Mouse (Mus musculus): ENCODE data around the gene Hypk. TPM values are rescaled to one million over a fixed set of nuclear protein-coding genes. Genes with fewer than 3 reads are reported as not detected.

The Hypk gene
- polyA plus RNA-seq (2017; shearing (Covaris generic)) = 100 to 1,000 TPM; 148 to 150 TPM

GRCm38 (mm10) chr2:121452990-121453389 is at the start of gene Hypk:
Gene Hypk, plus strand, starts transcription at chr2:121453290.

GRCm38 (mm10) chr2:121413387-121414042 is 39.6 kb upstream of the Hypk start, which contains the start of the genes Pdia3 and Catsper2:
Gene Pdia3, plus strand, starts transcription at chr2:121413775.
Gene Catsper2, minus strand, starts transcription at chr2:121413792.

DNA sequence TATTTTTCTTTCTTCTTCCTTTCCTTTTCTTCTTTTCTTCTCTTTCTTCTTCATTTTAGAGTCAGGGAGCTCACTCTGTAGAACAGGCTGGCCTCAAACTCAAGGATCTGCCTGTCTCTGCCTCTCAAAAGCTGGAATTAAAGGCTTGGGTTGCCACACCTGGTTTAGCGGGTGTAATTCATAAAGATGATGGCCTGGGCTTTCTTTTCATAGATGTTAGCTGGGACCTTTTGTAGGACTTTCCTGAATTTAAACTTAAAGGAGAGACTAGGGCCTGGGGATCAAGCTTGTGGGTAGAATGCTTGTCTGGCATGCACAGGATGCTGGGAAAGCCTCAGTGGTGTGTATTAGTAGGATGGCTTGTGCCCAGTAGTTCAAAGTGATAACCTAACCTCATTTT is 8.9 kb upstream of the Hypk start, which contains the start of gene Ell3:
Ell3 (minus strand) TSS at position 101 of the 400 bp plus-strand sequence.

GRCm38 (mm10) chr2:121448739-121449535 is 4.2 kb upstream of the Hypk start, which contains the start of gene Serf2:
Gene Serf2, plus strand, starts transcription at chr2:121449195.

GRCm38 (mm10) chr2:121456692-121457642 is 3.9 kb downstream of the Hypk start, which contains the start of gene Serinc4:
Gene Serinc4, minus strand, starts transcription at chr2:121456781.

GRCm38 (mm10) chr2:121473301-121474179 is 20.4 kb downstream of the Hypk start, which contains the start of gene Mfap1b:
Gene Mfap1b, minus strand, starts transcription at chr2:121474067.

GRCm38 (mm10) chr2:121505942-121506882 is 53.1 kb downstream of the Hypk start, which contains the start of the genes Mfap1a and Wdr76:
Gene Mfap1a, minus strand, starts transcription at chr2:121506665.
Gene Wdr76, plus strand, starts transcription at chr2:121506723.

Other genes with a start within 250 kb of the Hypk start
- gene Trp53bp1, start 181.9 kb upstream of the Hypk start, polyA plus RNA-seq (2017; shearing (Covaris generic)) = 10 to 100 TPM; 52.9 to 53.3 TPM
- gene Map1a, start 163.7 kb upstream of the Hypk start, polyA plus RNA-seq (2017; shearing (Covaris generic)) = under 1 TPM; 0.18 to 0.20 TPM
- 10 to 100 TPM; 11.5 to 20.2 TPM for gene Ppip5k1, start 97.9 kb upstream of the Hypk start, polyA plus RNA-seq (2017; shearing (Covaris generic))
- 1 to 10 TPM in 1 of 2 experiments, under 1 TPM in 1; 0.73 to 3.3 TPM for gene Ckmt1, start 95.6 kb upstream of the Hypk start, polyA plus RNA-seq (2017; shearing (Covaris generic))
- under 1 TPM in 1 of 2 experiments, not detected in 1; 0.21 TPM for gene Strc, start 66.1 kb upstream of the Hypk start, polyA plus RNA-seq (2017; shearing (Covaris generic))
- gene Pdia3, start 39.5 kb upstream of the Hypk start, polyA plus RNA-seq (2017; shearing (Covaris generic)) = 100 to 1,000 TPM; 670 to 712 TPM
- 1 to 10 TPM; 3.0 to 3.9 TPM for gene Catsper2, start 39.5 kb upstream of the Hypk start, polyA plus RNA-seq (2017; shearing (Covaris generic))
- 1 to 10 TPM in 1 of 2 experiments, under 1 TPM in 1; 0.26 to 1.1 TPM for gene Ell3, start 9.0 kb upstream of the Hypk start, polyA plus RNA-seq (2017; shearing (Covaris generic))
- gene Serf2, start 4.1 kb upstream of the Hypk start, polyA plus RNA-seq (2017; shearing (Covaris generic)) = 100 to 1,000 TPM; 402 to 494 TPM
- gene Serinc4, start 3.5 kb downstream of the Hypk start, polyA plus RNA-seq (2017; shearing (Covaris generic)) = under 1 TPM; 0.33 TPM
- 100 to 1,000 TPM in 1 of 2 experiments, 10 to 100 TPM in 1; 95.4 to 104 TPM for gene Mfap1b, start 20.8 kb downstream of the Hypk start, polyA plus RNA-seq (2017; shearing (Covaris generic))
- 10 to 100 TPM; 33.1 to 44.8 TPM for gene Mfap1a, start 53.4 kb downstream of the Hypk start, polyA plus RNA-seq (2017; shearing (Covaris generic))
- 1 to 10 TPM; 6.0 to 6.5 TPM for gene Wdr76, start 53.4 kb downstream of the Hypk start, polyA plus RNA-seq (2017; shearing (Covaris generic))